Mouse (Mus musculus) urinary bladder, postnatal 25 days (tissue): Measurements from ENCODE around the gene Mark3.

Source experiments
- DNase-seq: peaks from one replicate; pipeline ENCODE4 v3.0.0; 2022; ENCODE audit warnings: low spot score

Mark3 gene

GRCm38 (mm10) chr12:111560286-111560685, 14.0 kb upstream of the Mark3 start:
- no peak for DNase-seq

DNA sequence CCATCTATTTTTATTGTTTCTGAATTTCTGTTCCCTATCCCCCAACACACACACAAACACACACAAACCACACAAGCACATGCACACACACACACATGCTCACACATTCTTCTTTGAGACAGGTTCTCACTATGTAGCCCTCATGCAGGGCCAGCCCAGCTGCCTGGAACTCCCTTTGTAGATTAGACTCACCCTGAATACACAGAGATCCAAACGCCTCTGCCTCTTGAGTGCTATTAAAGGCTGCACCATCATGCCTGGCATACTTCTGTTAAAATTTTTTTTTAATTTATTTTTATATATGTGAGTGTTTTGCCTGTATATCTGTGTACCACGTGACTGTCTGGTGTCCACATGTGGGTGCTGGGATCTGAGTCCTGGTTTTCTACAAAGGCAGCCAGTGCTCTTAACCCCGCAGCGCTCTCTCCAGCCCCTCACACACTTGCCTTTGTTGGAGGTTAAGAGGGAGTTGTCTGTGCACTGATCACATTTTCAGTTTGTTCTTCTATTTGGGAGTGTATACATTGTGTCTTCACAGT, 12.0 kb upstream of the Mark3 start:
- DNase-seq: no peak

DNA sequence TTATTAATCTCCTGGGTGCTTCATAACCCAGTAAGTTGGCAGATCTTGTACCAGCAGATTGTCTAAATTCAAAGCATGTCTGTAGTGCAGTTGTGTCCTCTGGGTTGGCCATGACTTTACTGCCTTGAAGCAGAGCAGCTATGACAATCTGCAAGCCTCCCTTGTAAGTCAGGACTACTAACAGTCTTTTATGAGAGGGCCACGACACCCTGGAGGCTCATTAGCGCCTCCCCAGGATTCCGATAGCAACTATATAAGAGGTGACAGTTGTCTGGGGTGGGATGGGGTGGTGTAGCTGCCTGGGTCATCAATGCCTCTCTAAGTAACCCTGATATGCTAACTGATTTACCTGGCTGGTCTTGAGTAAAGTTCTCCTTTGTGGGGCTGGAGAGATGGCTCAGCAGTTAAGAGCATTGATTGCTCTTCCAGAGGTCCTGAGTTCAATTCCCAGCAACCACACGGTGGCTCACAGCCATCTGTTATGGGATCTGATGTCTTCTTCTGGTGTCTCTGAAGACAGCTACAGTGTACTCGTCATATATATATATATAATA, 11.2 kb upstream of the Mark3 start:
- no peak for DNase-seq

GRCm38 (mm10) chr12:111565363-111565762, 9.0 kb upstream of the Mark3 start:
- no peak for DNase-seq

DNA sequence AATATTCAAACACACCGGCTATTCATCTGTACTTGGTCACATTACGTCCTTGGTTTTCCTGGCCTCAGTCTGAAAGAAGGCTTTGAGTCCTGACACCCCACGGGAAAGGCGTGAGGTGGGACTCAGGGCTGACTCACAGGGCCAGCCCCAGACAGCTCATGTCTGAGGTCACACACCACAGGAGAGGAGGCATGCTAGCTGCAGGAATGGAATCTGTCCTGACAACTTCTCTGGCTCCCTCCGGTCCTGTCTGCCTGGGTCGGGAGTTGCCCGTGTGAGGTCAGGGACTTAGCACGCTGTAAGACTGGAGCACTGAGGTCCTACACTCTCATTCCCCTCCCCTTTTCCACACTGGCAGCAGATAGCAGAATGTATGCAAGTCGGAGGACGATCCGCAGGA, 5.5 kb upstream of the Mark3 start:
- DNase-seq: peak; percentile 22

DNA sequence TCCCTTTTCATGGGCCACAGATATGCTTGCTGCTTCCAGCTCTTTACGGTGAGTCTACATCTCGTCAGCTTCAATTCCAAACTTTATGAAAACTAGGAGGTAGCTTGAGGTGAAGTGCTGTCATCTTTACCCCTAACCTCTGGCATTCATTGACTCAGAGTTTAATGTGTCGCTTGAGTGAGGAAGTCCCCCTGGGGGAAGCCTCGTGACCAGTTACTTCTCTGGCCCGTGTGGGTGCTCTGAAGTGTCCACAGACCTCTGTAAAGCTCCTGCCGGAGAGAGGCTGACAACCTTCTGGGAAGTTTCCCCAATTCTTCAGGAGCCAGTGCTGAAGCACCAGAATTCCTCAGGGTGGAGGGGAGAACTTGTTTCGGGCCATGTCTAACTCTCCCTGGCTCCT, 1.9 kb upstream of the Mark3 start:
- DNase-seq: no peak

- no peak for DNase-seq
These were observed 1.0 kb upstream of the Mark3 start for GRCm38 (mm10) chr12:111573315-111573714.

- peak; percentile 29 for DNase-seq
These were observed 840 bp downstream of the Mark3 start for GRCm38 (mm10) chr12:111574887-111575838.

DNA sequence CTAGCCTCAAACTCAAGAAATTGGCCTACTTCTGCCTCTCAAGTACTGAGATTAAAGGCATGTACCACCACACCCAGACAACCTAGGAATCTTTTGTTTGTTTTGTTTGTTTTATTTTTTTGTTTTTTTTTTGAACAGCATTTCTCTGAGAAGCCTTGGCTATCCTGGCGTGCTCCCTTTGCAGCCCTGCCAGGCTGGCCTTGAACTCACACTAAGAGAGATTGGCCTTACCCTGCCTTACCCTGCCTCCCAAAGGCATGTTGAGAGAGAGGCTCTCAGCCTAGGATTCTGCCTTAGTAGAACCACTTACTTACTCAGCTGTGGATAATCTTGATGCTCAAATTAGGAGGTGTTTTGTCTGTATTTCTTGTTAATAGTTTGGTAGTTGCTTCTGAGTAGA, 8.7 kb downstream of the Mark3 start:
- DNase-seq: no peak

DNA sequence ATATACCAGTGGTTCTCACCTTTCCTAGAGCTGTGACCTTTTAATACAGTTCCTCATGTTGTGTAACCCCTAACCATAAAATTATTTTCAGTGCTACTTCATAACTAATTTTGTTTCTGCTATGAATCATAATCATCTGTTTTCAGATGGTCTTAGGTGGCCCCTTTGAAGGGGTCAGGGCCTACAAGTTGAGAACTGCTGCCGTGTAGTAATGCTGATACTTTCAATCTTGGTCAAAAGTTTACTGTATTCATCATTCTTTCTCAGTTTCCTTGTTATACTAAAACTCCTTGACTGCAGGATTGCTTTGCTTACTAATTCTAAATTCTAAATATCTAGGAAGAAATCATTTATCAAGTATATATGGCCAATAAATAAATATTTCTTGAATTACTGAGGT, 10.1 kb downstream of the Mark3 start:
- DNase-seq: no peak

DNA sequence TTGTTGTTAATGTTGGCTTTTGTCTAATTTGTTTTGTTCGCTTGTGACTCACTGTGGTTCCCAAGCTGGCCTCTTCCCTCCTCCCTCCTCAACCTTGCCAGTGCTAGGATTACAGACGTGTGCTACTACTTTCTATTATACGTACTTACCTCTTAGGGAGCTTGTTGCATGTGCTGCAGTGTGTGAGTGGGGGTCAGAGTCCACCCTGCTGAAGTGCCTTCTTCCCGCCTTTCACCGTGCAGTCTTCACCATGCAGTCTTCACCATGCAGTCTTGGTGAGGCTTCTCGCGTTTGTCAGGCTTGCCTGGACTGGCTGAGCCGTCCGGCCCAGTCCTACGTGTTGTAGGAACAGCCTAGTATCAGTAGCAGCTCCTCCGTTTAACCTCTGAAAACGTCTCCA, 12.9 kb downstream of the Mark3 start:
- DNase-seq: no peak

GRCm38 (mm10) chr12:111592407-111593021, 18.2 kb downstream of the Mark3 start:
- no peak for DNase-seq

DNA sequence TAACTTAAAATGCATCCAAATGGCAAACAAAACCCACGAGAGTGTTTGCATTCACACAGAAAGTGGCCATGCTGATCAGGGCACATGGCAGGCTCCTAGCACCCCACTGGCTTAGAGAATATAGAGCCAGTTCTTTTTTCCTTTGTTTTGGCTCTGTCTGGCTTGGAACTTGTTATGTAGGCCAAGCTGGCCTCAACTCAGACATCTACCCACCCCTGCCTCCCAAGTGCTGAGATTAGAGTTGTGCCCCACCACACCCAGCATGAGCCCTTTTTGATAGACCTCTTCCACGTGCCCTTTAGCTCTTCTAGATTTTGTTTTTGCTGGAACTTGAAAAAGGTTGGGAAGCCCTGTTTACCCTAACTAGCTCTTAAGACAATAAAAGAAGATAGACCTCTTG, 19.5 kb downstream of the Mark3 start:
- no peak for DNase-seq

DNA sequence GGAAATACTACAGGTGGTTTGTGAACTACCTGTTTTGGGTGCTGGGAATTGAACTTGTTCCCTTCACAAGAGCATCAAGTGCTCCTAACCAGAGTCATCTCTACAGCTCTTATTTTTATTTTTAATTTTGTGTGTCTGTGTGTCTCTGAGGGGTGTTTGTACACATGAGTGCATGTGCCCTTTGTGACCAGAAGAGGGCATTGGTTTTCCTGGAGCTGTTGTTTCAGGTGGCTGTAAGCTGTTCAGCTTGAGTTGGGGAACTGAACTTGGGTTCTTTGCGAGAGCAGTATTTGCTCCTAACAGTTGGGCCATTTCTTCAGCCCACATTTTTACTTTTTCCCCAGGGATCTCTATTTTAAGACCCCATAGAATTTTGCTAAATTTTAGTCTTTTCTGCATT, 23.0 kb downstream of the Mark3 start:
- no peak for DNase-seq

- DNase-seq: no peak
These were observed 24.6 kb downstream of the Mark3 start for GRCm38 (mm10) chr12:111598902-111599301.

DNA sequence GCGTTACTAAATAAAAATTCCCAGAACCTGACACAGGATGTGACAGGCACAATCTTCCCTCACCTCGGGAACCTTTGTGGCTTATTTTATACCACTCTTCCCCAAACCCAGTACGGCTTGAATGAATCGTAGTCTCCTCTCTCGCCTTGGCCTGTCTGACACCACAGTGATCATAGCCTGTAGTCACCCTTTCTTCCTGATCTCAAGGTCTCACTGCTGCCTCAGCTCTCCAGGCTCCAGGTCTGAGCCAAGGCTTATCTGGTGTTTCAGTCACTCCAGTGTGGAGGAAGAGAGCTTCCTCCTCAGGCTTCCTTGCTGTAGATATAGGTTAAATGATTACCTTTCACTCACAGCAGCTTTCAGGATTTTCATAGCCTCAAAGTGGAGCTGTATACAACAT, 25.3 kb downstream of the Mark3 start:
- no peak for DNase-seq

GRCm38 (mm10) chr12:111603871-111604270, 29.5 kb downstream of the Mark3 start:
- no peak for DNase-seq

DNA sequence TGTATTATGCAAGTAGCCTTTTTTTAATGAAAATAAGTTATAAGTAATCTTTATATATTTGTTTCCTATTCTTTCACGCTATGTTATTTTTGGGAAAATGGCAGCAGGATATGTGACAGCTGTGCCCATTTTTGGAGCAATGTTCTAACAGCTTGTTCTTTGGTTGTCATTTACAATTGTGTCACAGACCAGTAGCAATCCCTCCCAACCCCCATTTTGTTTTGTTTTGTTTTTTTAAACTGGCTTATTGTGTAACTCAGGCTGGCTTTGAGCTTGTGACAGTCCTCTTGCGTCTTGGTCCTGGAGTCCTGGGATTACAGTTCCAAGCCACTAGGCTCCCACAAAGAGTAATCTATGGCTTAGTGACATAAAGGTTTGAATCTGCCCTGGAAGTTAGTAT, 31.3 kb downstream of the Mark3 start:
- DNase-seq: no peak

GRCm38 (mm10) chr12:111608015-111608414, 33.7 kb downstream of the Mark3 start:
- DNase-seq: no peak

DNA sequence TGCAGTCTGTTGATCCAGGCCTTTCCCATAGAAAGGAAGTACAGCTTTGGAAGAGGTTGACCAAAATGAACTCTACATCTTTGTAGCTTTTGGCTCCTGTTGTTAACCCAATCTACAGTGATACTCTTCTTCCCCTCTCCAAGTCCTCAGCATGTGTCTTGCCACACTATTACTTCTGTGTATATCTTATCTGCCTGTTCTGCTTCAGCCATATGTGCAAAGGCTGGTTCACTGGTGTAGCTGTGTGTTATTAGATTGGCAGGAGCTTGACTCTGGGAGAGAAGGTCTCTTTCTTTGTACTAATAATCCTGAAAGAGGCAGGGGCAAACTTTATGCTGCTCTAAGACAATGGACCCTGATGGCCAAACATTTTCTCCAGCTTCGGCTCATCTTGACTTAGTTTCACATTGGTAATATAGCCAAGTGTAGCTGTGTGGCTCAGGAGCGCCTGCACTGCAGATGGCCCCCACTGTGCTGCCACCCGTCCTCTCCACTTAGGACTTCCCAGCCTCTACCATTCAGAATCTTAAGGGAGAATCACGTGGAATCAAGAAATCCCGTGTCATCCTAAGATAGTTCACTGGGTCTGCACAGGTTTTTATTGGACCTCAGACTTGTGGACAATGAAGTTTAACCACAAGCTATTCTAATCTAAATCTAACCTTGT, 40.3 kb downstream of the Mark3 start:
- no peak for DNase-seq

DNA sequence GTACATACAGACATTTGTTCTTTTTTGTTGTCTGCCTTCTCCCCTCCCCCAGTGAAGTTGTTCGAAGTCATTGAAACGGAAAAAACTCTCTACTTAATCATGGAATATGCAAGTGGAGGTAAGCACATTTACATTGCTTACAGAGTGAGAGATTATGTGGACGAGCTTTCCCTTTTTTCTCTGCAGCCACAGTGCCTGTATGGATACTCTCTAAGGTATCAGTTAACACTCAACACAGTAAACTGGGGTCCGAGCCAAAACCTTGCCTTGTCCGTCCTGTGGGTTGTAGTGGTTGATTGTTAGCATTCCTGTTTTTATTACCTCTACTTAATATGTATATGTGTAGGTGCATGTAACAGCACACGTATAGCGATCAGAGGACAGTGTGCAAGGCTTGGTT, 43.9 kb downstream of the Mark3 start:
- no peak for DNase-seq

DNA sequence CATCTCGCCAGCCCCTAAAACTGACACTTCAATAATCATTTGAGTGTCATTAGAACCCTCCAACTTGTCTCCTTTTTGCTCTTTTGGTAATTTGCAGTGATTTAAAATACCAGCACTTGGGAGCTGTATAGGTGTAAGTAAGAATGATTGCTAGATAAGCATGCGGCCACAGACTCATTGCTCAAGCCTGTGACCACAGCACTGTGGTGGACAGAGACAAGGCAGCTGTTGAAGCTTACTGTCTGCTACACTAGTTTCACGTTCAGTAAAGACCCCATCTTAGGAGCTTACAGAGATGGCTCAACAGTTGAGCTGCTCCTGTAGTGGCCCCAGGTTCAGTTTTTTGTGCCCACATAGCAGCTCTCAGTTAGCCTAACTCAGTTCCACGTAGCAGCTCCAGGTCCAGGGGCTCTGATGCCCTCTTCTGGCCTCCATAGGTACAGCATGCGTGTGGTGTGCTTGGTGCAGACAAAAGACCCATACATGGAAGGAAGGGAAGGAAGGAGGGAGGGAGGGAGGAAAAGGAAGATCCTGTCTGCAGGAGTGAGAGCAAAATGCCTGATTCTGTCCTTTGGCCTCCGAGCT, 73.8 kb downstream of the Mark3 start:
- peak; percentile 43 for DNase-seq
